Mouse (Mus musculus) lung, embryonic 14.5 days (tissue): ENCODE measurements around the gene Cnmd. TPM values are rescaled to one million over a fixed set of nuclear protein-coding genes. Genes with fewer than 3 reads are reported as not detected.

Experiments
- ATAC-seq: fragments of 200-750 bp; cut with Nextera tagmentation; 2 replicates; pipeline ENCODE4 v1.8.0; 2017; ENCODE audit warnings: mild to moderate bottlenecking, moderate TSS enrichment, moderate library complexity; ENCODE audit not compliant: insufficient read depth
- DNase-seq: peaks from one replicate; pipeline ENCODE4 v3.0.0-alpha.2; 2015
- H3K27ac ChIP-seq: fragments of 300-500 bp; sonication (generic); 2 replicates; pipeline ENCODE4 v1.5.1; 2014; ENCODE audit warnings: low read depth, mild to moderate bottlenecking, moderate library complexity
- H3K27me3 ChIP-seq: fragments of 300-500 bp; sonication (generic); 2 replicates; pipeline ENCODE4 v1.6.1; 2014; ENCODE audit warnings: low read length, control low read depth; ENCODE audit not compliant: insufficient read depth
- H3K36me3 ChIP-seq: fragments of 300-500 bp; sonication (generic); 2 replicates; pipeline ENCODE4 v1.6.1; 2014; ENCODE audit warnings: control low read depth; ENCODE audit not compliant: insufficient read depth
- H3K4me1 ChIP-seq: fragments of 300-500 bp; sonication (generic); 2 replicates; pipeline ENCODE4 v1.6.1; 2014; ENCODE audit warnings: antibody characterized with exemption, control low read depth; ENCODE audit not compliant: insufficient read depth
- H3K4me2 ChIP-seq: fragments of 300-500 bp; sonication (generic); 2 replicates; pipeline ENCODE4 v1.6.1; 2014; ENCODE audit warnings: mild to moderate bottlenecking
- H3K4me3 ChIP-seq: fragments of 300-500 bp; sonication (generic); 2 replicates; pipeline ENCODE4 v1.5.1; 2014; ENCODE audit warnings: low read depth, low read length
- H3K9ac ChIP-seq: fragments of 300-500 bp; sonication (generic); 2 replicates; pipeline ENCODE4 v1.6.1; 2014
- H3K9me3 ChIP-seq: fragments of 300-500 bp; sonication (generic); 2 replicates; pipeline ENCODE4 v1.6.1; 2016; ENCODE audit warnings: low read depth, low read length, control low read depth
- CTCF ChIP-seq: IDR thresholded peaks from 2 replicates; pipeline ENCODE4 v1.5.1; 2016; ENCODE audit warnings: antibody characterized with exemption, low read depth
- WGBS: fragments of 180-500 bp; shearing (Covaris S2); extraction: QIAGEN DNeasy Blood & Tissue Kit; methylation state at CpG from one replicate; pipeline ENCODE4 v1.1.7; 2014; 5-methylcytosine and 5-hydroxymethylcytosine counted together
- polyA plus RNA-seq: library from polyadenylated mRNA; unstranded; fragments of >200 nt; fragmentation: Nextera tagmentation; extraction: Ambion mirVana; gene quantifications from 2 replicates; pipeline ENCODE4 v1.2.1, GENCODE M21; 2014

The Cnmd gene
- polyA plus RNA-seq, 1 experiment from 2014 or later = 13.4 TPM

DNA sequence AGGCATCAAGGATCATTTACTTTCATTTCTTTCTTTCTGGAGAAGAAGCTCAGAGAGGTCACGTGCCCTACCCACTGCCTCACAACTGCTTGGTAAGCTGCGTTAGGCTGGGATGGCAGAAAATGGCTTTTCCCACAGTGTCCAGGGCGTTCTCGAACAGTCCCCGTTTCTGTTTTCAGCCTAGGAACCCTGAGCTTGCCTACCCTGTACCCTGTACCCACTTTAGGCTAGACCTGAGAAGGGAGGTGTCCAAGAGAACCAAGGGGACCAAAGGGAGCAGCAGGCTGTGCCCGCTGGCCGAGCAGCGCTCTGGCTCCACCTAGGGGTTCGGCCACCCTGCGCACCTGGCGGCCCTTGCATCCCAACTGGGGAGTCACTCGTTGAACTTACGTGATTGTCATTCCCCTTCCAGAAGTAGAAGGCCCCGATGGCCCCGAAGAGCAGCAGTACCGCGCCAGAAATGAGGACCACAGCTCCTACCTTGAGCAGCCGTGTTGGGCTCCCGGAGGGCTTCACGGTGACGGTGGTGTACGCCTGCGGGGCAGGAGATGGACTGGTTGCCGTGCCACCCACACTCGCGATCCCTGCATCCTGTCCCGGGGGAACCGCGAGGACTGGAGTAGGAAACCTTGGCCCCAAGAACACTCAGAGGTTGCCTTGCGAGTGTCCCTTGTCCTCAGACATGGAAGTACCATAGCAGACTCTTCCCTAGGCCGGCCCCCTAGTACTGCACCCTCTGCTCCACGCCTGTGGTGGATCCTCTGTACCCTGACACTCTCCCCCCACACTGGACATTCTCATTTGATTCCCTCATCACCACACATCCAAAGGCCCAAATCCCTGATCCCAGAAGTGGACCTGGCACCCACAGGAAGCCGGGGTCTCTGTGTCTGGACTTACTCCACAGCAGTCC, 709 bp downstream of the Cnmd start:
- DNase-seq (peak; percentile 77), ATAC-seq (peak; percentile 90)
- Histone ChIP-seq H3K9me3 (no peaks in the 10 kb centered on the region), H3K9ac (peak overlapping the region; percentile 29; the same call in 1 of the 2 replicates), H3K4me2 (peak overlapping the region; percentile 58), H3K27ac (peak overlapping the region; percentile 81), H3K36me3 (no peaks in the 10 kb centered on the region), H3K27me3 (no peaks in the 10 kb centered on the region), H3K4me3 (peak overlapping the region; percentile 24), H3K4me1 (no peaks in the 10 kb centered on the region)
- TF ChIP-seq CTCF = peak; percentile 88
- WGBS = 17% methylated on average over 33 of the region's 33 CpGs

DNA sequence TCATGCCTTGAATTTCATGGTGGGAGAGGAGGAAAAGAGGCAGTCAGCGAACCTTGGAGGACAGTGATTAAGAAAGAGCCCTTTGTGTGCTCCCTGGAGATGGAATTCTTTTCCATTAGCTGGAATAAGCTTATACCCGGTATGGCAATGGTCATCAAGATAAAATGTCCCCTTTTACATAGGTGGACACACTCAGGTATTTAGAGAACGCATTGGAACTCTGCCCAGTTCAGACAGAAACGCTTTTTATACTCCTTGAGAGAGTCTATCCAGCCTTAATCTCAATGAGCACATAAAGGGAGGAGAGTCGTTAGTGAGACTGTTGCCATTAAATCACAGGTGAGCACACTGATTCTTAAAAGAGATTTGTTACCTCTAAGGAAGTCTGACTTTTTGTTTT, 1.5 kb downstream of the Cnmd start:
- H3K4me3 ChIP-seq = no peak overlapping the region
- no peaks in the 10 kb centered on the region for H3K27me3 ChIP-seq
- peak; percentile 66 for ATAC-seq
- H3K9ac ChIP-seq = no peak overlapping the region
- H3K36me3 ChIP-seq = no peaks in the 10 kb centered on the region
- no peak for TF ChIP-seq CTCF
- H3K4me2 ChIP-seq = peak overlapping the region; percentile 58; the same call in 1 of the 2 replicates
- peak; percentile 73 for DNase-seq
- peak overlapping the region; percentile 81 for H3K27ac ChIP-seq
- no peaks in the 10 kb centered on the region for H3K9me3 ChIP-seq
- H3K4me1 ChIP-seq = no peaks in the 10 kb centered on the region
- 42% methylated on average over 5 of the region's 5 CpGs for WGBS

DNA sequence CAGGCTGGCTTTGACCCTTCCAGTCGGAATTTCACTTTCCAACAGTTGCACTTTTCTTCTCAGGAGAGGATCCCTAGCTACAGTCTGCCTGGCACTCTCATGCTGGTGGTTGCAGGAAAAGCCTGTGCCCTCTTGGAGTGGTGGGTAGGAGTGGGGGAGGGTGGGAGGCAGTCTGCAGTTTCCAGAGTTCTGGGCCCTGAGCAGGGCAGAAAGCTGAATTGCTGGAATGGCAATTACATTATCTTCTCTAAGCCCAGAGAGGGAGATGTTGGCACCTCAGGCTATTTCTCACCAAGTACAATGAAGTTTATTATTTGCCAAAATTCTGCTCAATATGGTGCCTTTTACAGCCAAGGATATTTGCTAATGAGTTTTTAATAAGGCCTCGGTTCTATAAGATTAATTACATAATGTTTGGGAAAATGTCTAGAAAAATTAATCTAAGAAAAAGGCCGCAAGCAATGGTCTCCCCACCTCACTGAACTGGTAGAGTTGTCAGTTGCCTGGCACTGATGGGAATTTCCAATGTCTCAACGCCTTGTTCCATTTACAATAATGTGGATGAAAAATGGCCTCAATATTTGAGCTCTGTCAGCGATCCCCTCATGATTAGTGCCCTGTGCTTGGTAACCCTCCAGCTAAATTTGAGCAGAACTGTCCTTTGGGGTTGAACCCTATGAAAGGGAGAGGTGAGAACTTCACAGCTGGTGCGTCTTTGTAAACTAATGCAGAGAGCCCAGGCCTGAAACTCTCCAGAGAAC, 3.0 kb downstream of the Cnmd start:
- DNase-seq = no peak
- H3K4me2 ChIP-seq = no peak overlapping the region
- 72% methylated on average over 6 of the region's 6 CpGs for WGBS
- H3K9ac ChIP-seq = no peak overlapping the region
- H3K9me3 ChIP-seq = no peaks in the 10 kb centered on the region
- TF ChIP-seq CTCF = no peak
- H3K27ac ChIP-seq = no peak overlapping the region
- no peaks in the 10 kb centered on the region for H3K36me3 ChIP-seq
- no peak for ATAC-seq
- no peak overlapping the region for H3K4me3 ChIP-seq
- H3K4me1 ChIP-seq = no peaks in the 10 kb centered on the region
- no peaks in the 10 kb centered on the region for H3K27me3 ChIP-seq

DNA sequence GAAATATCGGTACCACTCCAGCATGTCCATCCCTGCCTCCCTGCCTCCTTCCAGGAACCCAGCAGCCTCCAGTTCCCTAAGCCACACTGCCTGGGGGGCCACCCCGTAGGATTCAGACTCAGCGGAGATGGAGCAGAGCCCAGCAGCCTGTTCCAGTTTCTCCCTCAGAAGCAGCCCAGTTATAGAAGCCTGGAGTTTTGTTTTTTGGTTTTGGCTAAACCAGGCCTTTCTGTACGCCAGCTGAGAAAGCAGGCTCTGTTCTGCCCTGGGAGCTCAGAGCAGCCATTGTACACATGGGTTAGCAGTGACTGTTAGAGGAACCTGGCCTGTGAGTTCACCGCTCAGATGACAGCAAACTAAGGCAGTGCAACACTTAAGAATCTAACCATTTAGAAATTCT, 3.7 kb downstream of the Cnmd start:
- ATAC-seq = no peak
- Histone ChIP-seq H3K4me1 (no peaks in the 10 kb centered on the region), H3K27ac (no peak overlapping the region), H3K4me2 (no peak overlapping the region), H3K9me3 (no peaks in the 10 kb centered on the region), H3K36me3 (no peaks in the 10 kb centered on the region), H3K27me3 (no peaks in the 10 kb centered on the region), H3K4me3 (no peak overlapping the region), H3K9ac (no peak overlapping the region)
- no peak for TF ChIP-seq CTCF
- no peak for DNase-seq
- WGBS = 66% methylated on average over 5 of the region's 5 CpGs

DNA sequence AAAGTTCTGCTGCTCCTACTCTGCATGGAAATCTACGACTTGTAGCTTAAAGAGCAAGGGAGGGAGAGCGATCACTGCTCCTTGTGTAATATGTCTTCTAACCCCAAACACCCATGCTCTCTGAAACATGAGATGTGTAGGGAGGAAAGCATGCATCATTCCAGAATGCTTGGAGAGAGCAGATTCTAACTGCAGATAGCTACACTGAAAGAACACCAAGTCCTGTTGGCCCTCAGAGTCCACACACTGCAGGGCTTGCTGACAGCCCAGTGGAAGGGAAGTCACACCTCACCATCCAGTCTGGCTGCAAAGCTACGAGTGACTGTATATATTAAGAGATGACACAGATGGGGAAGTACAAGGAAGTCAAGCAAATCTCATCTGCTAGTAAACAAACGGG, 9.3 kb downstream of the Cnmd start:
- DNase-seq (peak; percentile 56), ATAC-seq (peak; percentile 87)
- Histone ChIP-seq H3K9ac (no peak overlapping the region), H3K36me3 (no peaks in the 10 kb centered on the region), H3K4me3 (no peak overlapping the region), H3K27me3 (no peaks in the 10 kb centered on the region), H3K9me3 (no peaks in the 10 kb centered on the region), H3K4me1 (no peaks in the 10 kb centered on the region), H3K4me2 (no peak overlapping the region), H3K27ac (no peak overlapping the region)
- TF ChIP-seq CTCF = no peak
- 27% methylated on average over 4 of the region's 4 CpGs for WGBS

DNA sequence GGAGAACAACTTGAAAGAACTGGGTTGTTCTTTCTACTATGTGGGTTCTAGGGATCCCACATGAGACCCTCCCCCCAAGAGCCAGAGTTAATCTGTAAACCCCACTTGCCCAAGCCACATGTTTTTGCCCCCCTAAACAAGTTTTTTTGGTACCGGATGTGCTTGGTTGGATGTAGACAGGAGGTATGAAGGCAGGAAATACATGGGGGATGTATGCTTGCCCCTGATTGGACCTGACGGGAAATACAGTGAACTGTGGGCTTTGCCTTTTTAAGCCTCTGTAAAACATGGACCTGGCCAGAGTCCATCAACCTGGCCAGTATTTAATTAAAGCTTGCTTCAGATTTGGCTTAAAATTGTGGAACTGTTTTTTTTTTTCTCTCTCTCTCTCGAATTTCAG, 12.3 kb downstream of the Cnmd start:
- Histone ChIP-seq H3K4me3 (no peak overlapping the region), H3K4me1 (no peaks in the 10 kb centered on the region), H3K36me3 (no peaks in the 10 kb centered on the region), H3K9me3 (no peaks in the 10 kb centered on the region), H3K27ac (no peak overlapping the region), H3K9ac (no peak overlapping the region), H3K4me2 (no peak overlapping the region), H3K27me3 (peaks cover 5% of the 10 kb centered on the region; the same call in 1 of the 2 replicates)
- 57% methylated on average over 3 of the region's 3 CpGs for WGBS
- TF ChIP-seq CTCF = no peak
- DNase-seq = no peak
- ATAC-seq = no peak

DNA sequence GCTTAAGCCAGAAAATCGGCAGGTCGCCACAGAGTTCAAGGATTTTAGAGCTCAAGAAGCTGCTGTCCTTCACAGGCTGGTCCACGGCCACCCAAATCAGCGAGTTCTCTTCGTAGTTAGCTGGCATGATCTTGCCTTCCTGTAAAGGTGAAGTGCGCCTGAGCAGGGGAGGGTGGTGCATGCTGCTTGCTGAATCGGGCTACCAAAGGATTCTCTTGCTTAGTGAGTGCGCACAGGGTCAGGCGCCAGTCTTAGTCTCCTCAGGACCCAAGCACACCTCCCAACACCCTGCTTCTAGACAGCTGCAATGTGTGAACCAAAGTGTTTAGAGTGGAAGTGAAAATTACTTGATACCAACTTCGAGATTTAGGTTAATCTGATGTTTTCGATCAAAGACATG, 16.6 kb downstream of the Cnmd start:
- TF ChIP-seq CTCF = no peak
- no peaks in the 10 kb centered on the region for H3K4me1 ChIP-seq
- H3K9ac ChIP-seq = no peak overlapping the region
- peaks cover 5% of the 10 kb centered on the region; the same call in 1 of the 2 replicates for H3K27me3 ChIP-seq
- no peaks in the 10 kb centered on the region for H3K36me3 ChIP-seq
- DNase-seq = no peak
- H3K27ac ChIP-seq = no peak overlapping the region
- ATAC-seq = no peak
- H3K9me3 ChIP-seq = no peaks in the 10 kb centered on the region
- 7% methylated on average over 11 of the region's 11 CpGs for WGBS
- H3K4me3 ChIP-seq = no peak overlapping the region
- H3K4me2 ChIP-seq = no peak overlapping the region; the same call in 1 of the 2 replicates
